Mouse (Mus musculus) liver, postnatal 0 days (tissue): ENCODE measurements around the gene Cyp4x1. TPM values are rescaled to one million over a fixed set of nuclear protein-coding genes. Genes with fewer than 3 reads are reported as not detected.
A peak's percentile ranks its signal among the peaks of the same experiment; 100 is the strongest.

Experiments
- ATAC-seq: fragments of 200-750 bp; cut with Nextera tagmentation; 2 replicates; pipeline ENCODE4 v1.8.0; 2017; ENCODE audit warnings: mild to moderate bottlenecking, moderate library complexity
- DNase-seq: peaks from one replicate; pipeline ENCODE4 v3.0.0-alpha.2; 2016
- H3K27ac ChIP-seq: fragments of 300-500 bp; sonication (generic); 2 replicates; pipeline ENCODE4 v1.5.1; 2014; ENCODE audit warnings: antibody characterized with exemption, moderate library complexity, mild to moderate bottlenecking, low read depth
- H3K27me3 ChIP-seq: fragments of 300-500 bp; sonication (generic); 2 replicates; pipeline ENCODE4 v1.6.1; 2014; ENCODE audit warnings: low read length, control low read depth, mixed read lengths; ENCODE audit not compliant: insufficient read depth
- H3K36me3 ChIP-seq: fragments of 300-500 bp; sonication (generic); replicated peaks from 2 replicates; pipeline ENCODE4 v1.6.1; 2014; ENCODE audit warnings: mild to moderate bottlenecking, control low read depth, low read length, moderate library complexity, mixed read lengths; ENCODE audit not compliant: insufficient read depth
- H3K4me1 ChIP-seq: fragments of 300-500 bp; sonication (generic); 2 replicates; pipeline ENCODE4 v1.6.1; 2014; ENCODE audit warnings: antibody characterized with exemption, mild to moderate bottlenecking, control low read depth; ENCODE audit not compliant: insufficient read depth
- H3K4me2 ChIP-seq: fragments of 300-500 bp; sonication (generic); 2 replicates; pipeline ENCODE4 v1.6.1; 2014; ENCODE audit warnings: low read depth, mild to moderate bottlenecking, low read length, moderate library complexity, mixed read lengths
- H3K4me3 ChIP-seq: fragments of 300-500 bp; sonication (generic); 2 replicates; pipeline ENCODE4 v1.5.1; 2014; ENCODE audit warnings: low read depth, low read length
- H3K9ac ChIP-seq: fragments of 300-500 bp; sonication (generic); replicated peaks from 2 replicates; pipeline ENCODE4 v1.6.1; 2014; ENCODE audit warnings: mild to moderate bottlenecking, moderate library complexity
- H3K9me3 ChIP-seq: fragments of 300-500 bp; sonication (generic); 2 replicates; pipeline ENCODE4 v1.6.1; 2016; ENCODE audit warnings: mild to moderate bottlenecking, control low read depth, low read length, mixed read lengths
- CTCF ChIP-seq: sonication (generic); IDR thresholded peaks from 2 replicates; pipeline ENCODE4 v1.5.1; 2016; ENCODE audit warnings: antibody characterized with exemption, low read depth
- EP300 ChIP-seq: IDR thresholded peaks from 2 replicates; pipeline ENCODE4 v1.6.1; 2016; ENCODE audit warnings: antibody characterized with exemption, low read depth, mild to moderate bottlenecking
- WGBS: fragments of 180-500 bp; shearing (Covaris S2); extraction: QIAGEN DNeasy Blood & Tissue Kit; methylation state at CpG from one replicate; pipeline ENCODE4 v1.1.7; 2014; ENCODE audit not compliant: insufficient replicate concordance; 5-methylcytosine and 5-hydroxymethylcytosine counted together
- polyA plus RNA-seq: library from polyadenylated mRNA; unstranded; fragments of >200 nt; fragmentation: Nextera tagmentation; extraction: Ambion mirVana; gene quantifications from 2 replicates; pipeline ENCODE4 v1.2.1, GENCODE M21; 2015

Cyp4x1 gene
- polyA plus RNA-seq, 1 experiment from 2014 or later: 0.04 TPM

GRCm38 (mm10) chr4:115103510-115103909 lies 30.6 kb downstream of the Cyp4x1 start:
- Histone ChIP-seq H3K27ac (no peak overlapping the region), H3K9me3 (no peaks in the 10 kb centered on the region), H3K9ac (no peak overlapping the region), H3K27me3 (no peaks in the 10 kb centered on the region), H3K4me2 (no peak overlapping the region), H3K4me1 (no peaks in the 10 kb centered on the region), H3K36me3 (no peaks in the 10 kb centered on the region), H3K4me3 (no peak overlapping the region)
- no peak for TF ChIP-seq CTCF
- 0 out of 2 replicates have a peak, but pooled peaks have one; percentile 32 for TF ChIP-seq EP300
- ATAC-seq: peak; percentile 55; the same call in 1 of the 2 replicates
- no peak for DNase-seq
- 34% methylated on average over 4 of the region's 4 CpGs for WGBS

- H3K4me2 ChIP-seq: no peak overlapping the region
- no peak overlapping the region for H3K4me3 ChIP-seq
- 47% methylated on average over 6 of the region's 6 CpGs for WGBS
- H3K9ac ChIP-seq: no peak overlapping the region
- H3K4me1 ChIP-seq: peaks cover 4% of the 10 kb centered on the region; the same call in 1 of the 2 replicates
- H3K27ac ChIP-seq: no peak overlapping the region
- peak; percentile 79 for DNase-seq
- H3K36me3 ChIP-seq: no peaks in the 10 kb centered on the region
- no peaks in the 10 kb centered on the region for H3K9me3 ChIP-seq
- no peaks in the 10 kb centered on the region for H3K27me3 ChIP-seq
- TF ChIP-seq CTCF: peak; percentile 97
- TF ChIP-seq EP300: no peak
- peak; percentile 29; the same call in 1 of the 2 replicates for ATAC-seq
Measured at GRCm38 (mm10) chr4:115101682-115102081, 32.4 kb downstream of the Cyp4x1 start.

DNA sequence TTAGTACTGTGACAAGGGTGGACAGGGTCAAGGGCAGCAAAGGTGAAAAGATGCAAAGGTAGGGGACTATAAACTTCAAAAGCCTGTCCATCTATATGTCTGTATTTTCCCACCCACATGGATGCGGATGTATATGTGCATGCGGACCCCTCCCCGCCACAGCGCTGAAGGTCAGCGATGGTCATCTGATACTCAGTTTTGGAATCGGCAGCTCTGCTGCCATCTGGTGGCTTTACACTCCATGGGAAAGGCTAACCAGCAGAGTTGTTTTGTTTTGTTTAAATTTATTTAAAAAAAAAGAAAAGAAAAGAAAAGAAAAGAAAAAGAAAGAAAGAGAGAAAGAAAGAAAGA lies 37.0 kb downstream of the Cyp4x1 start:
- under 1% methylated on average over 6 of the region's 6 CpGs for WGBS
- ATAC-seq: no peak
- Histone ChIP-seq H3K4me2 (peak overlapping the region; percentile 91), H3K9me3 (no peaks in the 10 kb centered on the region), H3K4me1 (peaks cover 38% of the 10 kb centered on the region), H3K27ac (peak overlapping the region; percentile 83), H3K4me3 (peak overlapping the region; percentile 53), H3K27me3 (no peaks in the 10 kb centered on the region), H3K9ac (peak overlapping the region; percentile 3), H3K36me3 (no peaks in the 10 kb centered on the region)
- DNase-seq: peak; percentile 56
- peak; percentile 76 for TF ChIP-seq CTCF
- TF ChIP-seq EP300: no peak

DNA sequence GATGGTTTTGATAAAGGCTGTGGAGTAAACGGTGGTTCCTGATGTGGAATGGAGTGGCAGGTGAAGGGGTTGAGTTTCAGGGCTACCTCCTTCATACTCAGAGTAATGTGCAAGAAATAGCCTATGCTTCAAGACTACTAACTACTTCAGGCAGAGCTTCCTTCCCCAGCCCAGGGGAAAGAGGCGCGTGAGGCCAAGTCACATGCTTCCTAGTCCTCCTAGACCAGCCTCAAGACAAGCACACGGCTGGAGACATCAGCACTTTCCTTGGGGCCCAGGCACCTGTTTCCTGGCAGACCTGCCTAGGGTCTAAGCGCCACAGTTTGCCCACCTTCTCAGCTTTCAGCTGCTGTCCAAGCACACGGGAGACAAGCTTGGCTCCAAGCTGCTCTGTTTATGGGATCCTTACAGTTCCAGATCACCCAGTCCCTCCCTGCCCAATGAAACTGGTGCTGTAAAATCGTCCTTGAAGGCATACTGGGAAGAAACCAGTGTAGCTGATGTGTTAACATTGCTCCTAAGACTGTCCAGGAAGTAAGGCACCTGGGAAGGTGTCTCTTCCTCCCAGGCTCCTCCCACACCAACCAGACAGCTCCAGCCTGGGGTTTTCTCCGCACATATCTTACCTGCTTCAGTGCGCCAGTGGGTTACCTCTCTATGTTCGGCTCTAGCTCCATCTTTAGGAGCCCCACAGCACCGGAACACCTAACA lies 37.5 kb downstream of the Cyp4x1 start:
- peak overlapping the region; percentile 63 for H3K9ac ChIP-seq
- DNase-seq: no peak
- TF ChIP-seq CTCF (no peak), EP300 (no peak)
- H3K4me2 ChIP-seq: peak overlapping the region; percentile 91
- H3K27me3 ChIP-seq: no peaks in the 10 kb centered on the region
- no peaks in the 10 kb centered on the region for H3K9me3 ChIP-seq
- peak; percentile 15 for ATAC-seq
- peak overlapping the region; percentile 53 for H3K4me3 ChIP-seq
- H3K4me1 ChIP-seq: peaks cover 38% of the 10 kb centered on the region
- peak overlapping the region; percentile 83 for H3K27ac ChIP-seq
- no peaks in the 10 kb centered on the region for H3K36me3 ChIP-seq
- 7% methylated on average over 11 of the region's 11 CpGs for WGBS

GRCm38 (mm10) chr4:115095671-115096434 lies 38.2 kb downstream of the Cyp4x1 start:
- no peaks in the 10 kb centered on the region for H3K9me3 ChIP-seq
- 2% methylated on average over 29 of the region's 31 CpGs for WGBS
- H3K4me2 ChIP-seq: peak overlapping the region; percentile 91
- TF ChIP-seq EP300 (peak; percentile 98), CTCF (no peak)
- H3K4me1 ChIP-seq: peaks cover 38% of the 10 kb centered on the region
- H3K27me3 ChIP-seq: no peaks in the 10 kb centered on the region
- peak; percentile 85 for DNase-seq
- peak overlapping the region; percentile 83 for H3K27ac ChIP-seq
- H3K4me3 ChIP-seq: peak overlapping the region; percentile 53
- ATAC-seq: peak; percentile 92
- peak overlapping the region; percentile 63 for H3K9ac ChIP-seq
- no peaks in the 10 kb centered on the region for H3K36me3 ChIP-seq

- Histone ChIP-seq H3K9me3 (no peaks in the 10 kb centered on the region), H3K9ac (no peak overlapping the region), H3K27me3 (no peaks in the 10 kb centered on the region), H3K4me1 (peaks cover 44% of the 10 kb centered on the region), H3K4me3 (no peak overlapping the region), H3K4me2 (peak overlapping the region; percentile 91), H3K36me3 (no peaks in the 10 kb centered on the region), H3K27ac (peak overlapping the region; percentile 83)
- WGBS: 73% methylated on average over 2 of the region's 2 CpGs
- TF ChIP-seq EP300: no peak
- TF ChIP-seq CTCF: no peak
- ATAC-seq (no peak), DNase-seq (no peak)
Measured at GRCm38 (mm10) chr4:115094056-115094455, 40.0 kb downstream of the Cyp4x1 start.
